Mouse (Mus musculus) ES-Bruce4 (cell line): Measurements from ENCODE around the gene Sh3bgrl3.

Experiments used
- CTCF ChIP-seq: IDR thresholded peaks from one replicate; pipeline ENCODE4 v1.8.1; 2011; ENCODE audit warnings: low read depth, low read length
- POLR2A ChIP-seq: IDR thresholded peaks from one replicate; pipeline ENCODE4 v1.8.1; 2011; ENCODE audit warnings: low read length; ENCODE audit not compliant: insufficient read depth

DNA sequence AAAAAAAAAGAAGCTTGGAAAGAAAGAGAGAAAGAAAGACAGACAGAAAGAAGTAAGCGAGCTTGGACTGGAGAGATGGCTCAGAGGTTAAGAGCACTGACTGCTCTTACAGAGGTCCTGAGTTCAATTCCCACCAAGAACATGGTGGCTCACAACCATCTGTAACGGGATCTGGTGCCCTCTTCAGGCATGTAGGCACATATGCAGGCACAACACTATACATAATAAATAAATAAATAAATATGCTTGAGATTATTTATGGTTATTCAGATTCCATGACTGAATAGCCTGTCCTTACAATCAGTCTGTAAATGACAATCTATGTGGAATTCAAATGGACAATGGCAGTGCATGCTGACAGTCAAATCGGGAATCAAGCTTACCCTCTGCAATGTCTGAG lies 38.3 kb upstream of the Sh3bgrl3 start:
- TF ChIP-seq POLR2A (no peak), CTCF (no peak)
